Mouse (Mus musculus) right cerebral cortex, adult 2 months (tissue): ENCODE measurements around the gene Sv2c.

Experiments used
- DNase-seq, 2 experiments: peaks; one replicate each; pipeline ENCODE4 v3.0.0; 2021 to 2022; ENCODE audit warnings: low spot score in 2 of 2

The Sv2c gene

GRCm38 (mm10) chr13:95944621-95945020, 187.8 kb downstream of the Sv2c start:
- no peak for DNase-seq

GRCm38 (mm10) chr13:95943919-95944318, 188.5 kb downstream of the Sv2c start:
- DNase-seq: no peak

GRCm38 (mm10) chr13:95942587-95942986, 189.8 kb downstream of the Sv2c start:
- peak in 1 of 2 experiments; percentile 15 for DNase-seq

- no peak for DNase-seq
Measured at GRCm38 (mm10) chr13:95941861-95942260, 190.5 kb downstream of the Sv2c start.

- DNase-seq: no peak
Measured at GRCm38 (mm10) chr13:95940811-95941210, 191.6 kb downstream of the Sv2c start.

- no peak for DNase-seq
Measured at GRCm38 (mm10) chr13:95924201-95924621, 208.2 kb downstream of the Sv2c start.

- no peak for DNase-seq
Measured at GRCm38 (mm10) chr13:95922626-95923025, 209.8 kb downstream of the Sv2c start.

- DNase-seq: no peak
Measured at GRCm38 (mm10) chr13:95918624-95919284, 213.6 kb downstream of the Sv2c start.

- DNase-seq: no peak
Measured at GRCm38 (mm10) chr13:95913046-95913406, 219.4 kb downstream of the Sv2c start.

- peak; percentile 67 to 73 for DNase-seq
Measured at GRCm38 (mm10) chr13:95912157-95913045, 220.0 kb downstream of the Sv2c start.

- no peak for DNase-seq
Measured at GRCm38 (mm10) chr13:95910270-95910669, 222.1 kb downstream of the Sv2c start.

GRCm38 (mm10) chr13:95909244-95909643, 223.1 kb downstream of the Sv2c start:
- DNase-seq: peak; percentile 28 to 38
